Comparison of ENCODE assay signal across 16 mouse cellular contexts in the genomic region with DNA sequence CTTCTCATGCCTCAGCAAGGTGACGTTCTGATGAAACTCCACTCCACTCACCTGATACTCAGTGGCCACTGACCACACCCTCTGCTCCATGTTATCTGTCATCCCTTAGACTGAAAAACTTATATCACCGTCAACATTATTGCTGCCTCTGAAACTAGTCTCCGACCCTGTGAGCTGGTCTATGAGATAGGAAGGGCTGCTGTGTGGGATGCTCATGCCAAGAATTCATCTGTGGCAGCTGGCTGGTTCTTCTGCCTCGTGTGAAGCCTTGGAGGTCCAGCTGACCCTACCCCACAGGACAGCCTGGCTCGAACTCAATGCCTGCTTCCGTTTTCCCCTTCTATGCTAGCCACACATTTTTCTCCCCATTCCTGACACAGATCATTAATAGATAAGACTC.
DNase-seq lines count a peak whose midpoint lies in the region; ATAC-seq and TF ChIP-seq lines count a peak whose summit lies in the region.
"Had no signal": no experiment of that assay in that cellular context is flagged by ENCODE, and none has a peak within 500 bp of the region (broad histone marks: within the 10 kb centered on the region; RNA-seq: fewer than 3 reads in every experiment).

No protein-coding gene starts in this region.

- 0 out of 2 replicates have a peak overlapping the region, but pooled peaks have one; percentile 44 for H3K27ac ChIP-seq in heart, embryonic 12.5 days (ENCODE audit: poor library complexity, severe bottlenecking)
- H3K27ac ChIP-seq in intestine, embryonic 16.5 days (ENCODE audit: low read length): peak overlapping the region; percentile 70
- peak overlapping the region; percentile 53 for H3K27ac ChIP-seq in liver, postnatal 0 days (ENCODE audit: low read depth)
- no peak overlapping the region for H3K27ac ChIP-seq in kidney, adult 2 months (ENCODE audit: insufficient read depth, low read depth, low read length)
- H3K27ac ChIP-seq: heart, adult 2 months; kidney, postnatal 0 days; layer of hippocampus, adult 2 months; limb, embryonic 12.5 days; neural tube, embryonic 13.5 days had no signal

- no peak for DNase-seq in heart, postnatal 25 days (ENCODE audit: low spot score)
- DNase-seq in liver, postnatal 0 days: no peak
- no peak for DNase-seq in cerebellum, adult 9-11 months
- DNase-seq in kidney, adult 2 months: no peak
- no peak for DNase-seq in natural killer cell, adult 2 months (ENCODE audit: low spot score in 2 of 2)
- no peak for DNase-seq in urinary bladder, adult 18-20 months (ENCODE audit: low spot score in 2 of 2)
- DNase-seq: adrenal gland, adult 8-10 months; cerebellum, postnatal 14 days; heart, adult 2 months; heart, postnatal 14 days had no signal

- TF ChIP-seq EP300 in liver, postnatal 0 days (IDR thresholded peaks at IDR 0.05; ENCODE audit: low read depth): peak; percentile 81

- no peak for ATAC-seq in heart, embryonic 12.5 days (ENCODE audit: insufficient number of reproducible peaks, low FRiP score)
- ATAC-seq in intestine, embryonic 16.5 days: no peak
- peak; percentile 76 for ATAC-seq in liver, postnatal 0 days

- no peak for TF ChIP-seq POLR2A in kidney, adult 2 months (IDR thresholded peaks at IDR 0.05; ENCODE audit: low read depth, low read length)

- no peaks in the 10 kb centered on the region for H3K27me3 ChIP-seq in heart, embryonic 12.5 days (replicated peaks)
- H3K27me3 ChIP-seq in intestine, embryonic 16.5 days (replicated peaks; ENCODE audit: control insufficient read depth, insufficient read depth, low read length): no peaks in the 10 kb centered on the region
- no peaks in the 10 kb centered on the region for H3K27me3 ChIP-seq in liver, postnatal 0 days (ENCODE audit: insufficient read depth, low read length)
- no peaks in the 10 kb centered on the region for H3K27me3 ChIP-seq in kidney, adult 2 months (replicated peaks; ENCODE audit: control insufficient read depth, insufficient read depth, low read length)
- H3K27me3 ChIP-seq: limb, embryonic 12.5 days; neural tube, embryonic 13.5 days had no signal

- peaks cover 60% of the 10 kb centered on the region for H3K4me1 ChIP-seq in heart, embryonic 12.5 days (replicated peaks)
- H3K4me1 ChIP-seq in intestine, embryonic 16.5 days (ENCODE audit: control insufficient read depth, insufficient read depth, low read length): peaks cover 52% of the 10 kb centered on the region
- H3K4me1 ChIP-seq in liver, postnatal 0 days (ENCODE audit: insufficient read depth): peaks cover 55% of the 10 kb centered on the region
- peaks cover 10% of the 10 kb centered on the region; the same call in 1 of the 2 replicates for H3K4me1 ChIP-seq in kidney, adult 2 months (ENCODE audit: control insufficient read depth, insufficient read depth, low read length)

- no peak overlapping the region for H3K9ac ChIP-seq in heart, embryonic 12.5 days
- no peak overlapping the region; the same call in 1 of the 2 replicates for H3K9ac ChIP-seq in intestine, embryonic 16.5 days (ENCODE audit: low read depth, low read length)
- 0 out of 2 replicates have a peak overlapping the region, but pooled peaks have one; percentile 12 for H3K9ac ChIP-seq in liver, postnatal 0 days (replicated peaks)
- H3K9ac ChIP-seq: limb, embryonic 12.5 days; neural tube, embryonic 13.5 days had no signal

- TF ChIP-seq CTCF in liver, postnatal 0 days (IDR thresholded peaks at IDR 0.05; ENCODE audit: low read depth): no peak
- no peak for TF ChIP-seq CTCF in kidney, adult 2 months (conservative IDR thresholded peaks at IDR 0.05; ENCODE audit: insufficient read depth, insufficient read length, low read depth, low read length)

- intact Hi-C loops in heart, postnatal 25 days (cut with DNase I): no loop called here

- peaks cover 17% of the 10 kb centered on the region for H3K36me3 ChIP-seq in heart, embryonic 12.5 days
- H3K36me3 ChIP-seq in intestine, embryonic 16.5 days (ENCODE audit: control insufficient read depth, insufficient read depth, low read length): no peaks in the 10 kb centered on the region
- no peaks in the 10 kb centered on the region for H3K36me3 ChIP-seq in liver, postnatal 0 days (replicated peaks; ENCODE audit: insufficient read depth, low read length)
- no peaks in the 10 kb centered on the region; the same call in 1 of the 2 replicates for H3K36me3 ChIP-seq in kidney, adult 2 months (ENCODE audit: control insufficient read depth, insufficient read depth, low read length)
- H3K36me3 ChIP-seq: neural tube, embryonic 13.5 days had no signal

- H3K4me3 ChIP-seq in heart, embryonic 12.5 days: no peak overlapping the region
- no peak overlapping the region for H3K4me3 ChIP-seq in intestine, embryonic 16.5 days (ENCODE audit: low read length)
- no peak overlapping the region for H3K4me3 ChIP-seq in liver, postnatal 0 days (ENCODE audit: low read depth, low read length)
- H3K4me3 ChIP-seq in kidney, adult 2 months (ENCODE audit: insufficient read depth, low read depth, low read length): no peak overlapping the region
- H3K4me3 ChIP-seq: heart, adult 2 months; layer of hippocampus, adult 2 months; limb, embryonic 12.5 days; neural tube, embryonic 13.5 days had no signal

- no peak overlapping the region for H3K4me2 ChIP-seq in heart, embryonic 12.5 days
- H3K4me2 ChIP-seq in intestine, embryonic 16.5 days (ENCODE audit: low read depth, low read length): no peak overlapping the region
- H3K4me2 ChIP-seq in liver, postnatal 0 days (ENCODE audit: low read depth, low read length): peak overlapping the region; percentile 49
- H3K4me2 ChIP-seq: limb, embryonic 12.5 days; neural tube, embryonic 13.5 days had no signal

- WGBS in heart, embryonic 12.5 days: 62% methylated on average over 6 of the region's 6 CpGs
- WGBS in intestine, embryonic 16.5 days: 63% methylated on average over 6 of the region's 6 CpGs
- WGBS in liver, postnatal 0 days (ENCODE audit: insufficient replicate concordance): 47% methylated on average over 6 of the region's 6 CpGs
- WGBS in kidney, adult 2 months: 73% methylated on average over 6 of the region's 6 CpGs

- H3K9me3 ChIP-seq in heart, embryonic 12.5 days (replicated peaks): no peaks in the 10 kb centered on the region
- H3K9me3 ChIP-seq in intestine, embryonic 16.5 days (ENCODE audit: control insufficient read depth, low read length): no peaks in the 10 kb centered on the region
- H3K9me3 ChIP-seq in liver, postnatal 0 days (ENCODE audit: low read length): no peaks in the 10 kb centered on the region
- H3K9me3 ChIP-seq: limb, embryonic 12.5 days; neural tube, embryonic 13.5 days had no signal
